Mouse (Mus musculus) activated CD4-positive, CD25-positive, alpha-beta regulatory T cell (primary cell): Measurements from ENCODE around the gene Stat4. TPM values are rescaled to one million over a fixed set of nuclear protein-coding genes. Genes with fewer than 3 reads are reported as not detected.

Experiments used
- polyA plus RNA-seq, 2 experiments: library from polyadenylated mRNA; unstranded; fragments of 100-300 nt; shearing (Covaris generic); gene quantifications; one replicate each; pipeline ENCODE4 v1.2.1; 2017

The Stat4 gene
- 100 to 1,000 TPM; 125 to 136 TPM for polyA plus RNA-seq

DNA sequence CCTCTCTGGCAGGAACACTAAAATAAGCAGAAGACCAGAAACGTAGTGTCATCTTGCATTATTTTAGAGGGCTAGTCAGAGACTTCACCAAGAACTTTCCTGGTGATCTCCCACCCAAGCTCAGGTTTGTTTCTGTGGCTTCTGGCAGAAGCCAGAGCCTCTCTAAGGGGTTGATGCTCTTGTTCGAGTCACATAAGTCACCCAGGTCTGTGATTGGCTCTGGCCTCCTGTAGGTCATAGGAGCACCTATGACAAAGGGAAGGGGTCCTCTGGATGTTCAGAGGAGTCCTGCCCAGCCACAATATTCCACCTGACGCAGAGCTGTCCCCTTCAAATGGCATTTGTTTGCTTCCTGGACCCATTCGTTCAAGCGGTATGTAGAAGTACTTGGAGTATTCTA, at the start of gene Stat4:
Stat4 (plus strand) TSS at position 301 of the 400 bp plus-strand sequence.

DNA sequence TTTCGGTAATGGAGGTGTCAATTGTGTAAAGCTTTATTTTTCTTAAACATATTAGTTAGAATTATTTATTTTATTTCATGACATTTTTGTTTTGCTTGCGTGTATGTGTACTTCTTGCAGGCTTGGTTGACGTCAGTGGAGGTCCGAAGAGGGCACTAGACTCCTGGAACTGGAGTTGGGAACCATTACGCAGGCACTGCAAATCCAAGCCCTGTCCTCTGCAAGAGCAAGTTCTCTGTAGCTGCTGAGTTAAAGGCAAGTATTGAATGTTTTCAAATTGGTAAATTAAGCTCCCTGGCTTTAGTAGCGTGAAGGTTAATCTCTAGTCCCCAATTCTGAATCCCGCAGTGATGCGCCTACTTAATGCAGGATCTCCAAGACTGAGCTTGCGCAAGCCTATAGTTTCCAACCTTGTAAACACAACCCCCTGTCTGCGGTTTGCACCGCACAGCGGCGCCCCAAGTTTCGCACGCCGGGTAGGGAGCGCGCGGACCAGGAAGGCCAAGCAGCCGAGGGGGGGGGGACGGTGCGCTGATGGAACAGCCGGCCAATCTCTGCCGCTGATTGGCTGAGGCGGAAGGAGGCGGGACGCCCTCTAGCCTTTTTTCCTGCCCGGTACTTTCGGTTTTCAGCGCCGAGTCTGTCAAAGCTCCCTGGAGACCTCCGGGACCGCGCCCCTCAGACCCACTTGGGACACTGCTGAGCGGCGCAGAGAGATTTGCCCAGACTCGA, 132.1 kb downstream of the Stat4 start, which contains the start of gene Stat1:
Stat1 (plus strand) TSS at position 581 of the 732 bp plus-strand sequence.

Other genes with a start within 250 kb of the Stat4 start
- gene Myo1b, start 71.1 kb upstream of the Stat4 start, polyA plus RNA-seq, result under 1 TPM in 1 of 2 experiments, not detected in 1; 0.69 TPM
- 1,000 to 10,000 TPM in 1 of 2 experiments, 100 to 1,000 TPM in 1; 833 to 1,268 TPM for gene Stat1, start 132.3 kb downstream of the Stat4 start, polyA plus RNA-seq
- 100 to 1,000 TPM; 106 to 149 TPM for gene Gls, start 246.1 kb downstream of the Stat4 start, polyA plus RNA-seq